ENCODE assay signal across 10 mouse cellular contexts in the genomic region with DNA sequence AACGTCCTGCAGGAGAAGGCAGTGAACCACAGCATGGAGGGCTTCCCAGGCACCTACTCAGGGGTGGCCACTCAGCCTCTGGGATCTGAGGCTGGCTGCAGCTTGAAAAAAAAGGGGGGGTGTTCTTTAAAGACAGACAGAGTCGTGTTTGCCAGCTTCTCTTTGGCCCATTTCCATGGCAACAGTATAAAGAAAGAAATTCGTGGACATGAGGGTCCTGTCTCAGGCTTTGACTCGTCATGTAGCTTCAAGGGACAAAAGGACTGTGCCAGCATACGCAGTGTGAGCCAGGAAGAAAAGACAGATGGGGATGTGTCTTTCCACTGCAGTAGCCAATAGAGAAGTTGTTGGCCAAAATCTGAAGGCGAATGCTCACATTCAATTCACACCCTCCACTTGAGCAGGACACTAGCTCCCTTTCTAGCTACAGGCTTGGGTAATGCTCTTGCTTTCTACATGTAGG. TPM values are rescaled to one million over a fixed set of nuclear protein-coding genes. Genes with fewer than 3 reads are reported as not detected.
DNase-seq lines count a peak whose midpoint lies in the region; ATAC-seq lines count a peak whose summit lies in the region.
"Had no signal": no experiment of that assay in that cellular context is flagged by ENCODE, and none has a peak within 500 bp of the region (broad histone marks: within the 10 kb centered on the region; RNA-seq: fewer than 3 reads in every experiment).

No protein-coding gene starts in this region.

- no peak overlapping the region for H3K4me3 ChIP-seq in kidney, embryonic 15.5 days (replicated peaks)
- H3K4me3 ChIP-seq in kidney, embryonic 14.5 days (ENCODE audit: low read length): no peak overlapping the region
- H3K4me3 ChIP-seq in neural tube, embryonic 14.5 days (ENCODE audit: low read depth, low read length): no peak overlapping the region

- ATAC-seq in kidney, embryonic 15.5 days (replicated peaks; ENCODE audit: low FRiP score): peak; percentile 33
- no peak for ATAC-seq in kidney, embryonic 14.5 days (ENCODE audit: low FRiP score, low TSS enrichment)
- peak; percentile 87 for ATAC-seq in neural tube, embryonic 14.5 days (ENCODE audit: low read depth)

- intact Hi-C loops in left cerebral cortex, postnatal 10 days (cut with DNase I): no loop called here

- peaks cover 9% of the 10 kb centered on the region for H3K4me1 ChIP-seq in kidney, embryonic 15.5 days
- peaks cover 7% of the 10 kb centered on the region; the same call in 1 of the 2 replicates for H3K4me1 ChIP-seq in kidney, embryonic 14.5 days (ENCODE audit: control insufficient read depth, insufficient read depth, low read length)
- no peaks in the 10 kb centered on the region for H3K4me1 ChIP-seq in neural tube, embryonic 14.5 days (ENCODE audit: control insufficient read depth, insufficient read depth, low read length)

- peak; percentile 74 for DNase-seq in embryo, embryonic 10.5 days (ENCODE audit: low spot score)
- peak; percentile 36 to 73 for DNase-seq in left cerebral cortex, postnatal 10 days (ENCODE audit: extremely low spot score in 1 of 2, low spot score in 2 of 2)
- DNase-seq in thymus, postnatal 14 days: no peak
- DNase-seq in ovary, adult 18-20 months (ENCODE audit: low spot score): no peak
- DNase-seq in urinary bladder, postnatal 25 days (ENCODE audit: low spot score): no peak

- peak overlapping the region; percentile 48; the same call in 1 of the 2 replicates for H3K27ac ChIP-seq in kidney, embryonic 15.5 days
- H3K27ac ChIP-seq in kidney, embryonic 14.5 days (ENCODE audit: low read depth, low read length): no peak overlapping the region
- H3K27ac ChIP-seq in neural tube, embryonic 14.5 days (ENCODE audit: low read depth, low read length): peak overlapping the region; percentile 60; the same call in 1 of the 2 replicates
- H3K27ac ChIP-seq: macrophage had no signal

- no peaks in the 10 kb centered on the region for H3K27me3 ChIP-seq in kidney, embryonic 15.5 days
- H3K27me3 ChIP-seq in kidney, embryonic 14.5 days (ENCODE audit: control insufficient read depth, insufficient read depth, low read length): no peaks in the 10 kb centered on the region
- H3K27me3 ChIP-seq in neural tube, embryonic 14.5 days (ENCODE audit: control insufficient read depth, insufficient read depth, low read length): no peaks in the 10 kb centered on the region

- no peak overlapping the region for H3K4me2 ChIP-seq in kidney, embryonic 15.5 days
- H3K4me2 ChIP-seq in kidney, embryonic 14.5 days (replicated peaks; ENCODE audit: low read depth, low read length): no peak overlapping the region
- H3K4me2 ChIP-seq in neural tube, embryonic 14.5 days (ENCODE audit: low read depth, low read length): no peak overlapping the region

- 42% methylated on average over 6 of the region's 6 CpGs for WGBS in kidney, embryonic 15.5 days
- WGBS in kidney, embryonic 14.5 days: 44% methylated on average over 6 of the region's 6 CpGs
- 12% methylated on average over 6 of the region's 6 CpGs for WGBS in neural tube, embryonic 14.5 days

- H3K9me3 ChIP-seq in kidney, embryonic 15.5 days (replicated peaks): no peaks in the 10 kb centered on the region
- no peaks in the 10 kb centered on the region for H3K9me3 ChIP-seq in kidney, embryonic 14.5 days (ENCODE audit: control insufficient read depth, low read length)
- no peaks in the 10 kb centered on the region for H3K9me3 ChIP-seq in neural tube, embryonic 14.5 days (ENCODE audit: control insufficient read depth, low read length)

- H3K9ac ChIP-seq in kidney, embryonic 15.5 days: no peak overlapping the region
- no peak overlapping the region for H3K9ac ChIP-seq in kidney, embryonic 14.5 days (ENCODE audit: low read depth, low read length)
- no peak overlapping the region for H3K9ac ChIP-seq in neural tube, embryonic 14.5 days (replicated peaks; ENCODE audit: low read depth, low read length)

- no peaks in the 10 kb centered on the region for H3K36me3 ChIP-seq in kidney, embryonic 15.5 days
- H3K36me3 ChIP-seq in kidney, embryonic 14.5 days (ENCODE audit: control insufficient read depth, insufficient read depth, low read length): no peaks in the 10 kb centered on the region
- no peaks in the 10 kb centered on the region for H3K36me3 ChIP-seq in neural tube, embryonic 14.5 days (ENCODE audit: control insufficient read depth, insufficient read depth, low read length)

RNA-seq across cellular contexts. Expression of gene D430041D05Rik, which starts 42.9 kb away (rescaled TPM):
- polyA plus RNA-seq in kidney, embryonic 15.5 days (2015; fragmentation: Nextera tagmentation; extraction: Ambion mirVana): 0.49 and 0.66 TPM in 2 replicates
- 0.51 and 0.65 TPM in 2 replicates for polyA plus RNA-seq in kidney, embryonic 14.5 days (2014; fragmentation: Nextera tagmentation; extraction: Ambion mirVana)
- total RNA-seq in left cerebral cortex, postnatal 10 days (2021): 10 to 100 TPM; 94.4 to 99.5 TPM
- polyA plus RNA-seq in neural tube, embryonic 14.5 days (2014; fragmentation: Nextera tagmentation; extraction: Ambion mirVana): 14.0 and 17.3 TPM in 2 replicates
- total RNA-seq: hematopoietic stem cell, adult 5-6 weeks had no signal
- polyA plus RNA-seq: macrophage had no signal

Comparison
In these comparisons a context has a peak if more than half of its experiments do, and no peak if none do; other contexts are left out.
1. DNase-seq: peak in embryo, embryonic 10.5 days (single experiment) and left cerebral cortex, postnatal 10 days (2 of 2); none in thymus, postnatal 14 days (single experiment), ovary, adult 18-20 months (single experiment) and urinary bladder, postnatal 25 days (single experiment).